Comparison of ENCODE assay signal across 14 mouse cellular contexts in genomic region chr2:16757158-16757557, GRCm38 (mm10).
"Had no signal": no experiment of that assay in that cellular context is flagged by ENCODE, and none has a peak within 500 bp of the region (broad histone marks: within the 10 kb centered on the region; RNA-seq: fewer than 3 reads in every experiment).

No protein-coding gene starts in this region.

- H3K4me3 ChIP-seq: limb, embryonic 10.5 days; limb, embryonic 13.5 days; liver, embryonic 13.5 days had no signal

- H3K9me3 ChIP-seq: limb, embryonic 10.5 days; limb, embryonic 13.5 days; liver, embryonic 13.5 days had no signal

- H3K27ac ChIP-seq: limb, embryonic 10.5 days; limb, embryonic 13.5 days; liver, embryonic 13.5 days had no signal

- DNase-seq: kidney, adult 18-20 months; kidney, adult 9 months; kidney, postnatal 14 days; kidney, postnatal 4 days; liver; liver, embryonic 13.5 days; midbrain, embryonic 14.5 days; thymus, adult 18-20 months; thymus, postnatal 36 days had no signal

- H3K4me1 ChIP-seq: limb, embryonic 10.5 days; limb, embryonic 13.5 days; liver, embryonic 13.5 days had no signal

- ATAC-seq: inflammation-experienced regulatory T-cells, adult 6 months; intestine, embryonic 16.5 days had no signal

- H3K27me3 ChIP-seq: limb, embryonic 13.5 days; liver, embryonic 13.5 days had no signal

- H3K36me3 ChIP-seq: limb, embryonic 10.5 days; limb, embryonic 13.5 days; liver, embryonic 13.5 days had no signal

- H3K4me2 ChIP-seq: limb, embryonic 13.5 days; liver, embryonic 13.5 days; midbrain, embryonic 11.5 days had no signal

- H3K9ac ChIP-seq: limb, embryonic 13.5 days; liver, embryonic 13.5 days had no signal
